Mouse (Mus musculus) erythroblast, embryonic 14.5 days (primary cell): ENCODE data around the gene Asgr1.

ENCODE experiments used
- GATA1 ChIP-seq: IDR thresholded peaks from 2 replicates; pipeline ENCODE4 v1.6.1; 2012; ENCODE audit warnings: low read length, inconsistent platforms, mixed read lengths
- TAL1 ChIP-seq: IDR thresholded peaks from 3 replicates; pipeline ENCODE4 v1.6.1; 2012; ENCODE audit warnings: low read length, inconsistent platforms, mixed read lengths

DNA sequence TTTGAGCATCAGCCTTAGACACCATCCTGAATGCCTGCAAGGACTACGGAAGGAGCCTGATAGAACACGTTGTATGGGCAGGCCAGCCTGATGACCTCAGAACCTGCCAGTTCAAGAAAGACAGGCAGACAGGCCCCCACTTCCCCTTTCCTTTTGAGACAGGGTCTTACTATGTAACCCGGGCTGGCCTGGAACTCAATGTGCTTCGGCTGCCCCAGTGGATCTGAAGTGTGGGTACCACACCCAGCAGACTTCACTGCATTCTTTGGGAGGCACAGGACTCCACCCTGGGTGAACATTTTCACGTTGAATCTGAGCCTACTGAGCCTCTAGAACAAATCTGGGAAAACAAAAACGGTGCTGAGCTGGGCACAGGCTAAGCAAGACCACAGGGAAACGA is 15.7 kb upstream of the Asgr1 start:
- TF ChIP-seq GATA1 = no peak
- TF ChIP-seq TAL1 = no peak
